Mouse (Mus musculus) lung, embryonic 14.5 days (tissue): Measurements from ENCODE around the gene Scfd2. TPM values are rescaled to one million over a fixed set of nuclear protein-coding genes. Genes with fewer than 3 reads are reported as not detected.
A peak's percentile ranks its signal among the peaks of the same experiment; 100 is the strongest.

ENCODE experiments used
- ATAC-seq: fragments of 200-750 bp; cut with Nextera tagmentation; 2 replicates; pipeline ENCODE4 v1.8.0; 2017; ENCODE audit warnings: mild to moderate bottlenecking, moderate TSS enrichment, moderate library complexity; ENCODE audit not compliant: insufficient read depth
- DNase-seq: peaks from one replicate; pipeline ENCODE4 v3.0.0-alpha.2; 2015
- H3K27ac ChIP-seq: fragments of 300-500 bp; sonication (generic); 2 replicates; pipeline ENCODE4 v1.5.1; 2014; ENCODE audit warnings: low read depth, mild to moderate bottlenecking, moderate library complexity
- H3K27me3 ChIP-seq: fragments of 300-500 bp; sonication (generic); 2 replicates; pipeline ENCODE4 v1.6.1; 2014; ENCODE audit warnings: low read length, control low read depth; ENCODE audit not compliant: insufficient read depth
- H3K36me3 ChIP-seq: fragments of 300-500 bp; sonication (generic); 2 replicates; pipeline ENCODE4 v1.6.1; 2014; ENCODE audit warnings: control low read depth; ENCODE audit not compliant: insufficient read depth
- H3K4me1 ChIP-seq: fragments of 300-500 bp; sonication (generic); 2 replicates; pipeline ENCODE4 v1.6.1; 2014; ENCODE audit warnings: antibody characterized with exemption, control low read depth; ENCODE audit not compliant: insufficient read depth
- H3K4me2 ChIP-seq: fragments of 300-500 bp; sonication (generic); 2 replicates; pipeline ENCODE4 v1.6.1; 2014; ENCODE audit warnings: mild to moderate bottlenecking
- H3K4me3 ChIP-seq: fragments of 300-500 bp; sonication (generic); 2 replicates; pipeline ENCODE4 v1.5.1; 2014; ENCODE audit warnings: low read depth, low read length
- H3K9ac ChIP-seq: fragments of 300-500 bp; sonication (generic); 2 replicates; pipeline ENCODE4 v1.6.1; 2014
- H3K9me3 ChIP-seq: fragments of 300-500 bp; sonication (generic); 2 replicates; pipeline ENCODE4 v1.6.1; 2016; ENCODE audit warnings: low read depth, low read length, control low read depth
- CTCF ChIP-seq: IDR thresholded peaks from 2 replicates; pipeline ENCODE4 v1.5.1; 2016; ENCODE audit warnings: antibody characterized with exemption, low read depth
- WGBS: fragments of 180-500 bp; shearing (Covaris S2); extraction: QIAGEN DNeasy Blood & Tissue Kit; methylation state at CpG from one replicate; pipeline ENCODE4 v1.1.7; 2014; 5-methylcytosine and 5-hydroxymethylcytosine counted together
- polyA plus RNA-seq: library from polyadenylated mRNA; unstranded; fragments of >200 nt; fragmentation: Nextera tagmentation; extraction: Ambion mirVana; gene quantifications from 2 replicates; pipeline ENCODE4 v1.2.1, GENCODE M21; 2014

Scfd2 gene
- polyA plus RNA-seq, 1 experiment from 2014 or later = 17.8 TPM

DNA sequence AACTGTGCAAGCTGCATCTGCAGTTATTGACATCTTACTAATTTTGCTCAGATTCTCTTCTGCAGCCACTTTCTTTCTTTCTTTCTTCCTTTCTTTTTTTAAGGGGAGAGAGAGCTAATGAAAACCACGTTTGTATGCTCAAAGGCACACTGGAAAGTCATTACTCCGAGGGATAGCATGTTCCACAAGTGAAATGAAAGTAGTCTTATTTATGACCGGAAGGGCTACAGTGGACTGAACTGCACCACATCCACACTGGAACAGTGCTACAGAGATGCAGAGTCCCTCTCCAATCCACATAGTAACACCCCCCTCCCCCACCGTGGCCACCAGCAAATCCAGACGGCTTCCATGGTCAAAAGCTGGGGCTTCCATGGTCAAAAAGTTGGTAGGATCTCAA, 224.3 kb downstream of the Scfd2 start:
- Histone ChIP-seq H3K27me3 (no peaks in the 10 kb centered on the region), H3K9me3 (no peaks in the 10 kb centered on the region), H3K9ac (no peak overlapping the region), H3K4me1 (peaks cover 12% of the 10 kb centered on the region), H3K36me3 (no peaks in the 10 kb centered on the region), H3K27ac (no peak overlapping the region), H3K4me3 (no peak overlapping the region), H3K4me2 (no peak overlapping the region)
- ATAC-seq (no peak), DNase-seq (no peak)
- WGBS = 76% methylated on average over 5 of the region's 5 CpGs
- no peak for TF ChIP-seq CTCF

DNA sequence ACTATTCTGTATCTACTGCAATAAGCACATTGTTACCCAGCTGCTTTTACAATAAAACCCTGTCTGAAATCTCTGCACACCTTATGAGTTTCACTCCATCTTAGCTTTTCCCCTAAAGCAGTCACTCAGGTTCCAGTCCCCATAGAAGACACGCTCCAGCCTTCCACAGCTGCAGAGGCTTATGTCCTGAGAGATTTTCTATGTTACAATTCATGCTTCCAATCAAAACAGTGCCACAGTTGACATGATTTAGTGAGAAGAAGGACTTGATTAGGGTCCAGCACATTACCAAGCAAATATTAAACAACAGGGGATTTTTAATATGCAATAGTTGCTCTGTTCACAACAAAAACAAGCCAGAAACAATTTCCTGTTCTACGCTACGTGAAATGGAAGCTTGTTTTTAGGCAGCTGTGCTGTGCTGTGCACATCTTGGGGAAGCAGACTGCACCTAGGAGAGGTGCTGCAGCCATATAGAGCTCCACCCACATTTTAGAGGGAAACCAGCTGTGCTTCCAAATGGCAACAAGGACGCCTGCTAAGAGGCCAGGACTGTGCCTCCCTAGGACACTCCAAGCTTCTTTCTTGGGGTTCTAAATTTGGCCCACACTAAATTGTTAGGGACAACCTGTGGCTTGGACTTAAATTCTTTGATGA, 225.9 kb downstream of the Scfd2 start:
- no peak for ATAC-seq
- no peak overlapping the region for H3K9ac ChIP-seq
- WGBS = 53% methylated on average over 4 of the region's 4 CpGs
- no peak for TF ChIP-seq CTCF
- H3K4me2 ChIP-seq = no peak overlapping the region
- no peaks in the 10 kb centered on the region for H3K27me3 ChIP-seq
- no peak for DNase-seq
- no peaks in the 10 kb centered on the region for H3K9me3 ChIP-seq
- H3K4me3 ChIP-seq = no peak overlapping the region
- H3K27ac ChIP-seq = peak overlapping the region; percentile 5; the same call in 1 of the 2 replicates
- H3K4me1 ChIP-seq = peaks cover 23% of the 10 kb centered on the region
- H3K36me3 ChIP-seq = no peaks in the 10 kb centered on the region

- Histone ChIP-seq H3K27me3 (no peaks in the 10 kb centered on the region), H3K36me3 (no peaks in the 10 kb centered on the region), H3K27ac (peak overlapping the region; percentile 2; the same call in 1 of the 2 replicates), H3K4me1 (peaks cover 30% of the 10 kb centered on the region), H3K9ac (no peak overlapping the region), H3K4me3 (no peak overlapping the region), H3K9me3 (no peaks in the 10 kb centered on the region), H3K4me2 (no peak overlapping the region)
- 39% methylated on average over 4 of the region's 4 CpGs for WGBS
- no peak for TF ChIP-seq CTCF
- DNase-seq (peak; percentile 82), ATAC-seq (peak; percentile 73)
Observed at GRCm38 (mm10) chr5:74304767-74305166, 226.8 kb downstream of the Scfd2 start.

- H3K4me1 ChIP-seq = peaks cover 33% of the 10 kb centered on the region
- H3K27ac ChIP-seq = peak overlapping the region; percentile 16; the same call in 1 of the 2 replicates
- DNase-seq (peak; percentile 41), ATAC-seq (no peak)
- H3K4me2 ChIP-seq = no peak overlapping the region
- H3K9ac ChIP-seq = no peak overlapping the region
- H3K27me3 ChIP-seq = no peaks in the 10 kb centered on the region
- WGBS = 48% methylated on average over 3 of the region's 3 CpGs
- TF ChIP-seq CTCF = no peak
- no peak overlapping the region for H3K4me3 ChIP-seq
- no peaks in the 10 kb centered on the region for H3K9me3 ChIP-seq
- no peaks in the 10 kb centered on the region for H3K36me3 ChIP-seq
Observed at GRCm38 (mm10) chr5:74302331-74302730, 229.2 kb downstream of the Scfd2 start.

DNA sequence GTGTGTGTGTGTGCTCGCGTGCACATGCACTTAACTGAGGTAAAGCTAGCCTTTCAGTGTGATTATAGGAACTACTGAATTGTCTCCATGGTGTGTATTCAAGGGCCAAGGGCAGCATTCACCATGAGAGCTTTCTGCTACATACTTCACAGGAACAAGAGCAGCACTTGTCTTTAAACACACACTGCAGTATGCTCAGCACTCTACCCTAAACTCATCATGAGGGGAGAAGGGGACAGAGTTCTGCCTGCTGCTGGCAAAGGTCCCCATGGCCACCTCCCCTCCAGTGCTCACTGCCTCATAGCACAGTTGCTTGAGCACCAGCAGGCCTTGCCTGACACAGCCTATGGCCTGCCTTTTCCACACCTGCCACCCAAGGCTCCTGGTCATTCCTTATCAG, 230.1 kb downstream of the Scfd2 start:
- no peak for TF ChIP-seq CTCF
- peaks cover 33% of the 10 kb centered on the region for H3K4me1 ChIP-seq
- no peak overlapping the region for H3K4me3 ChIP-seq
- H3K9me3 ChIP-seq = no peaks in the 10 kb centered on the region
- no peak overlapping the region for H3K4me2 ChIP-seq
- ATAC-seq = no peak
- H3K36me3 ChIP-seq = no peaks in the 10 kb centered on the region
- H3K9ac ChIP-seq = no peak overlapping the region
- 69% methylated on average over 2 of the region's 2 CpGs for WGBS
- no peaks in the 10 kb centered on the region for H3K27me3 ChIP-seq
- peak overlapping the region; percentile 43; the same call in 1 of the 2 replicates for H3K27ac ChIP-seq
- DNase-seq = no peak

DNA sequence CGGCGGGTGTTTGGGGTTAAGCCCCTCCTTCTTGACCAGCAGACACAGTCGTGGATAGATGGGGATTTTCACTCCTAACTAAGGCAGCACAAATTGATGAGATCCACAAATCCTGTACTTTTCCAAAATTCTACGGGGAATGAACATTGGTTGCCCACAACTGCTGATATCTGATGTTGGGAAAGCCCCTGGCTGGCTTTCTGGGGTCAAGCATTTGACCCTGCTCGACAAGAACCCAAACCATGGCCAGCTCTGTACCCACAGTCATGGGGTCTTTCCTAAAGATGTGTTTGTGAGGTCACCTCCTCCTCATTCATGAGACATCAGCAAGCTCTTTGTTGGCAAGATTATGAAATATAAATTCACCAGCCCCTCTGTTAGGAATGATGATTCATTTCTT, 230.6 kb downstream of the Scfd2 start:
- no peak overlapping the region for H3K4me3 ChIP-seq
- ATAC-seq = no peak
- WGBS = 45% methylated on average over 5 of the region's 5 CpGs

DNA sequence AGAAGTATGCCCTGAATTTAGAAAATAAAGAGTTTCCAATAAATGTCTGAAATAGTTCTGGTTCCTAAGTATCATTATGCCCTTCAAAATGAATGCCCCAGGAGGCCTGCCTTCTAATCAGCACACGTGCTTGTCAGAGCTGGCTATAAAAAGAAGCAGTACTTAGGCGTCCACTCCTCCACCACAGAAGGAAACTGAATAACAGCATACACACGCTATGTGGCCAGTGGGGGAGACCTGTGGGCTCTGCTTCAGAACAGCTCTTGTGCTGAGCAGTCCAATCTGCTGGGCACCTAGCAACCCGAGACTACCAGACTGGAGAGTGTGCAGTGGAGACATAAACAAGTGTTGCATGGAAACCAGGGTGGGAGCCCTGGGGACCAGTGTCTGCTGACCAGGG, 231.4 kb downstream of the Scfd2 start:
- no peaks in the 10 kb centered on the region for H3K9me3 ChIP-seq
- no peak overlapping the region; the same call in 1 of the 2 replicates for H3K27ac ChIP-seq
- ATAC-seq (no peak), DNase-seq (no peak)
- H3K4me3 ChIP-seq = no peak overlapping the region
- no peak for TF ChIP-seq CTCF
- no peak overlapping the region for H3K4me2 ChIP-seq
- H3K9ac ChIP-seq = no peak overlapping the region
- H3K36me3 ChIP-seq = no peaks in the 10 kb centered on the region
- H3K27me3 ChIP-seq = no peaks in the 10 kb centered on the region
- WGBS = 36% methylated on average over 4 of the region's 4 CpGs
- peaks cover 25% of the 10 kb centered on the region for H3K4me1 ChIP-seq

More for the DNA sequence above, 230.6 kb downstream of the Scfd2 start:
- TF ChIP-seq CTCF = no peak
- no peaks in the 10 kb centered on the region for H3K36me3 ChIP-seq
- no peak overlapping the region for H3K4me2 ChIP-seq
- no peak for DNase-seq
- H3K27me3 ChIP-seq = no peaks in the 10 kb centered on the region
- peak overlapping the region; percentile 51; the same call in 1 of the 2 replicates for H3K27ac ChIP-seq
- no peak overlapping the region for H3K9ac ChIP-seq
- H3K4me1 ChIP-seq = peaks cover 32% of the 10 kb centered on the region
- no peaks in the 10 kb centered on the region for H3K9me3 ChIP-seq
